ENCODE assay signal across 29 mouse cellular contexts in the genomic region with DNA sequence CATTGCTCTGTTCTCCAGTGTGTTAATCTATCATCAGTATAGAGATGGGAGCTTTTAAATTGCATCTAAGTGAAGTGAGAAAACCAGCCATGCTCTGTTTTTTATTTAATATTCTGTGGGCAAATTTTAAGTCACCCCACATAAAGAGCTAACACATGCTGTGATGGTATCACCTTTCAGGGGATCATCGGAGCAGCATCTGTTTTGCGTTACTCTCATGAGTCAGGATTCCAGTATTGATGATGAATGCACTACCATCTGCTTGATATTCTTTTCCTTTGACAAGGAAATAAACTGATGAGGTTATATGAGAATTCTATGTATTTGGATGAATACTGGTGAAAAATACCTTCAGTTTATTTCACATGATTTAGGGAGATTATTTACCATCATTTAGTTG. TPM values are rescaled to one million over a fixed set of nuclear protein-coding genes. Genes with fewer than 3 reads are reported as not detected.
DNase-seq lines count a peak whose midpoint lies in the region; ATAC-seq and TF ChIP-seq lines count a peak whose summit lies in the region.
"Had no signal": no experiment of that assay in that cellular context is flagged by ENCODE, and none has a peak within 500 bp of the region (broad histone marks: within the 10 kb centered on the region; RNA-seq: fewer than 3 reads in every experiment).

No protein-coding gene starts in this region.

- no peaks in the 10 kb centered on the region for H3K79me3 ChIP-seq in C2C12 (ENCODE audit: low read depth)

- TF ChIP-seq POLR2A in embryonic fibroblast, embryonic 13.5 days (IDR thresholded peaks at IDR 0.05; ENCODE audit: low read depth, low read length): no peak

- H3K27ac ChIP-seq in forebrain, embryonic 14.5 days (ENCODE audit: low read depth, low read length): no peak overlapping the region
- H3K27ac ChIP-seq in forebrain, embryonic 11.5 days (ENCODE audit: low read depth, low read length): no peak overlapping the region
- H3K27ac ChIP-seq in embryonic fibroblast, embryonic 13.5 days (ENCODE audit: insufficient read depth, low read length): peak overlapping the region; percentile 61
- H3K27ac ChIP-seq: embryonic facial prominence, embryonic 15.5 days; forebrain, embryonic 15.5 days; heart, embryonic 10.5 days; heart, embryonic 15.5 days; hindbrain, embryonic 13.5 days; liver, embryonic 13.5 days; macrophage; midbrain, embryonic 15.5 days; stomach, embryonic 15.5 days had no signal

- DNase-seq in forebrain, embryonic 14.5 days (ENCODE audit: low spot score): peak; percentile 5
- no peak for DNase-seq in forebrain, embryonic 11.5 days (ENCODE audit: low spot score)
- DNase-seq in embryo, embryonic 11 days: peak; percentile 75
- DNase-seq in cerebellum, adult 9-10 months: no peak
- no peak for DNase-seq in left cerebral cortex, postnatal 4 days
- DNase-seq in adrenal gland, postnatal 10 days: no peak
- DNase-seq: adrenal gland, adult 8-10 months; cerebellum, adult 11 months; cerebellum, adult 9-11 months; kidney, adult 9 months; kidney, postnatal 14 days; liver, embryonic 13.5 days; lung, adult 2 months; lung, postnatal 10 days; right cerebral cortex, postnatal 25 days had no signal

- no peaks in the 10 kb centered on the region for H3K4me1 ChIP-seq in forebrain, embryonic 14.5 days (ENCODE audit: control insufficient read depth, insufficient read depth, low read length)
- H3K4me1 ChIP-seq in forebrain, embryonic 11.5 days (replicated peaks; ENCODE audit: control insufficient read depth, insufficient read depth, low read length): no peaks in the 10 kb centered on the region
- H3K4me1 ChIP-seq in embryonic fibroblast, embryonic 13.5 days (ENCODE audit: control insufficient read depth, insufficient read depth, low read length): peaks cover 4% of the 10 kb centered on the region; the same call in 1 of the 2 replicates
- H3K4me1 ChIP-seq: embryonic facial prominence, embryonic 15.5 days; forebrain, embryonic 15.5 days; heart, embryonic 10.5 days; heart, embryonic 15.5 days; hindbrain, embryonic 13.5 days; liver, embryonic 13.5 days; midbrain, embryonic 15.5 days; stomach, embryonic 15.5 days had no signal

- intact Hi-C loops in left cerebral cortex, postnatal 4 days (cut with DNase I): no loop called here

- H3K9ac ChIP-seq in forebrain, embryonic 14.5 days (ENCODE audit: low read length): no peak overlapping the region
- H3K9ac ChIP-seq in forebrain, embryonic 11.5 days (ENCODE audit: low read length): no peak overlapping the region
- H3K9ac ChIP-seq: embryonic facial prominence, embryonic 15.5 days; forebrain, embryonic 15.5 days; heart, embryonic 15.5 days; hindbrain, embryonic 13.5 days; liver, embryonic 13.5 days; midbrain, embryonic 15.5 days; stomach, embryonic 15.5 days had no signal

- no peak overlapping the region for H3ac ChIP-seq in C2C12 (ENCODE audit: control insufficient read depth, insufficient read length, low read depth)

- no peaks in the 10 kb centered on the region for H3K79me2 ChIP-seq in C2C12 (ENCODE audit: control insufficient read depth, insufficient read depth)

- H3K4me2 ChIP-seq in forebrain, embryonic 14.5 days (ENCODE audit: low read length): no peak overlapping the region
- H3K4me2 ChIP-seq in forebrain, embryonic 11.5 days (ENCODE audit: low read depth, low read length, severe bottlenecking): no peak overlapping the region
- H3K4me2 ChIP-seq: embryonic facial prominence, embryonic 15.5 days; forebrain, embryonic 15.5 days; heart, embryonic 15.5 days; hindbrain, embryonic 13.5 days; liver, embryonic 13.5 days; midbrain, embryonic 15.5 days; stomach, embryonic 15.5 days had no signal

- H3K9me3 ChIP-seq in forebrain, embryonic 14.5 days (replicated peaks; ENCODE audit: control insufficient read depth, low read length): no peaks in the 10 kb centered on the region
- H3K9me3 ChIP-seq in forebrain, embryonic 11.5 days (ENCODE audit: control insufficient read depth, low read length): no peaks in the 10 kb centered on the region
- H3K9me3 ChIP-seq: embryonic facial prominence, embryonic 15.5 days; forebrain, embryonic 15.5 days; heart, embryonic 10.5 days; heart, embryonic 15.5 days; hindbrain, embryonic 13.5 days; liver, embryonic 13.5 days; midbrain, embryonic 15.5 days; stomach, embryonic 15.5 days had no signal

- no peak for TF ChIP-seq CTCF in C2C12 (IDR thresholded peaks at IDR 0.05; ENCODE audit: control insufficient read depth, insufficient read depth, insufficient read length)
- no peak for TF ChIP-seq CTCF in embryonic fibroblast, embryonic 13.5 days (IDR thresholded peaks at IDR 0.05; ENCODE audit: borderline replicate concordance, insufficient read depth, low read length)

- WGBS in forebrain, embryonic 14.5 days: 71% methylated on average over 2 of the region's 2 CpGs
- 64% methylated on average over 2 of the region's 2 CpGs for WGBS in forebrain, embryonic 11.5 days

- ATAC-seq in forebrain, embryonic 14.5 days: no peak
- no peak for ATAC-seq in forebrain, embryonic 11.5 days (replicated peaks; ENCODE audit: low FRiP score)
- ATAC-seq: CD4-positive, CD25-positive, alpha-beta regulatory T cell, adult 4 months; forebrain, embryonic 15.5 days; intestine, embryonic 16.5 days; midbrain, embryonic 15.5 days had no signal

- no peaks in the 10 kb centered on the region for H3K27me3 ChIP-seq in forebrain, embryonic 14.5 days (replicated peaks; ENCODE audit: control insufficient read depth, insufficient read depth, low read length)
- no peaks in the 10 kb centered on the region for H3K27me3 ChIP-seq in forebrain, embryonic 11.5 days (ENCODE audit: control insufficient read depth, insufficient read depth, low read length)
- no peaks in the 10 kb centered on the region for H3K27me3 ChIP-seq in C2C12 (ENCODE audit: control insufficient read depth, insufficient read depth, insufficient read length)
- H3K27me3 ChIP-seq: embryonic facial prominence, embryonic 15.5 days; forebrain, embryonic 15.5 days; heart, embryonic 15.5 days; hindbrain, embryonic 13.5 days; liver, embryonic 13.5 days; midbrain, embryonic 15.5 days; stomach, embryonic 15.5 days had no signal

- no peak overlapping the region for H3K4me3 ChIP-seq in forebrain, embryonic 14.5 days (ENCODE audit: low read depth, low read length)
- no peak overlapping the region for H3K4me3 ChIP-seq in forebrain, embryonic 11.5 days (ENCODE audit: low read depth, low read length)
- H3K4me3 ChIP-seq in C2C12 (ENCODE audit: insufficient read depth, poor library complexity, severe bottlenecking): no peak overlapping the region
- no peak overlapping the region for H3K4me3 ChIP-seq in embryonic fibroblast, embryonic 13.5 days (ENCODE audit: insufficient read depth, low read length)
- H3K4me3 ChIP-seq: embryonic facial prominence, embryonic 15.5 days; forebrain, embryonic 15.5 days; heart, embryonic 10.5 days; heart, embryonic 15.5 days; hindbrain, embryonic 13.5 days; liver, embryonic 13.5 days; midbrain, embryonic 15.5 days; stomach, embryonic 15.5 days had no signal

- H3K36me3 ChIP-seq in forebrain, embryonic 14.5 days (ENCODE audit: control insufficient read depth, insufficient read depth, low read length): no peaks in the 10 kb centered on the region
- H3K36me3 ChIP-seq in forebrain, embryonic 11.5 days (ENCODE audit: control insufficient read depth, insufficient read depth, low read length): no peaks in the 10 kb centered on the region
- no peaks in the 10 kb centered on the region for H3K36me3 ChIP-seq in C2C12 (ENCODE audit: control insufficient read depth, insufficient read depth)
- H3K36me3 ChIP-seq: embryonic facial prominence, embryonic 15.5 days; forebrain, embryonic 15.5 days; heart, embryonic 10.5 days; heart, embryonic 15.5 days; hindbrain, embryonic 13.5 days; liver, embryonic 13.5 days; midbrain, embryonic 15.5 days; stomach, embryonic 15.5 days had no signal

TF ChIP-seq in C2C12, 6 proteins besides CTCF, POLR2A, EP300 and RAD21:
- TF ChIP-seq MYOG (IDR thresholded peaks at IDR 0.05; ENCODE audit: control insufficient read depth, extremely low read depth, insufficient read length) (no peak), USF1 (IDR thresholded peaks at IDR 0.05; ENCODE audit: low read depth) (no peak), FOSL1 (IDR thresholded peaks at IDR 0.05; ENCODE audit: insufficient read depth, low read length, poor library complexity, severe bottlenecking) (no peak), CEBPB (IDR thresholded peaks at IDR 0.05; ENCODE audit: low read depth) (no peak), MAX (IDR thresholded peaks at IDR 0.05) (no peak), MYOD1 (IDR thresholded peaks at IDR 0.05; ENCODE audit: control insufficient read depth, insufficient read length, low read depth) (peak; percentile 7)

RNA-seq across cellular contexts. Expression of a gene that starts 16.1 kb away (rescaled TPM):
- 4.9 and 5.5 TPM in 2 replicates for polyA plus RNA-seq in forebrain, embryonic 14.5 days (2014; fragmentation: Nextera tagmentation; extraction: Ambion mirVana)
- polyA plus RNA-seq in forebrain, embryonic 11.5 days (2014; fragmentation: Nextera tagmentation; extraction: Ambion mirVana): 9.5 and 10.1 TPM in 2 replicates
- polyA plus RNA-seq in C2C12 (2012; fragmentation: generic; extraction: Trizol): 0.07 TPM
- 79.5 and 103 TPM in 2 replicates for polyA plus RNA-seq in embryonic fibroblast, embryonic 13.5 days (2011; ENCODE audit: insufficient read length, low read depth, missing spikeins)
- total RNA-seq in left cerebral cortex, postnatal 4 days (2021): 1 to 10 TPM; 3.0 to 3.3 TPM
- 10 to 100 TPM; 19.7 to 25.0 TPM for total RNA-seq in adrenal gland, postnatal 10 days (2021)
- total RNA-seq: megakaryocyte-erythroid progenitor cell, adult 5-6 weeks; neutrophil, adult 5-6 weeks had no signal
- polyA plus RNA-seq: CD4-positive, CD25-positive, alpha-beta regulatory T cell, adult 4 months; macrophage had no signal

Comparison
In these comparisons a context has a peak if more than half of its experiments do, and no peak if none do; other contexts are left out.
1. DNase-seq: peak in forebrain, embryonic 14.5 days (single experiment) and embryo, embryonic 11 days (single experiment); none in forebrain, embryonic 11.5 days (single experiment), cerebellum, adult 9-10 months (single experiment), left cerebral cortex, postnatal 4 days (single experiment) and adrenal gland, postnatal 10 days (single experiment).